In genomic region chr11:58097621-58098365, GRCm38 (mm10) we compare ENCODE assay signal across 8 mouse cellular contexts. TPM values are rescaled to one million over a fixed set of nuclear protein-coding genes. Genes with fewer than 3 reads are reported as not detected.
DNase-seq lines count a peak whose midpoint lies in the region; ATAC-seq lines count a peak whose summit lies in the region.

No protein-coding gene starts in this region.

- WGBS in hindbrain, embryonic 11.5 days: 3% methylated on average over 30 of the region's 38 CpGs
- 3% methylated on average over 32 of the region's 38 CpGs for WGBS in liver, embryonic 11.5 days
- WGBS in neural tube, embryonic 12.5 days: 4% methylated on average over 32 of the region's 38 CpGs

- DNase-seq in urinary bladder, adult 2 months (ENCODE audit: low spot score): peak; percentile 44
- DNase-seq in urinary bladder, postnatal 25 days (ENCODE audit: low spot score): no peak
- peak; percentile 75 to 76 for DNase-seq in cerebellum, postnatal 25 days
- DNase-seq in hindbrain, embryonic 11.5 days (ENCODE audit: low spot score): no peak
- no peak for DNase-seq in liver, embryonic 11.5 days (ENCODE audit: low spot score)
- DNase-seq in right cerebral cortex, postnatal 10 days (ENCODE audit: low spot score in 2 of 2): no peak
- DNase-seq in layer of hippocampus, adult 8-10 months (ENCODE audit: low spot score in 2 of 2): no peak

- H3K36me3 ChIP-seq in hindbrain, embryonic 11.5 days (ENCODE audit: control insufficient read depth, insufficient read depth, low read length): no peaks in the 10 kb centered on the region
- no peaks in the 10 kb centered on the region for H3K36me3 ChIP-seq in liver, embryonic 11.5 days (ENCODE audit: control insufficient read depth, insufficient read depth, low read length)
- no peaks in the 10 kb centered on the region for H3K36me3 ChIP-seq in neural tube, embryonic 12.5 days

- H3K9ac ChIP-seq in hindbrain, embryonic 11.5 days (ENCODE audit: low read depth, low read length): peak overlapping the region; percentile 19; the same call in 1 of the 2 replicates
- no peak overlapping the region; the same call in 1 of the 2 replicates for H3K9ac ChIP-seq in liver, embryonic 11.5 days (ENCODE audit: low read depth, low read length)
- H3K9ac ChIP-seq in neural tube, embryonic 12.5 days: peak overlapping the region; percentile 40; the same call in 1 of the 2 replicates

- H3K4me2 ChIP-seq in hindbrain, embryonic 11.5 days (replicated peaks; ENCODE audit: low read depth, low read length): peak overlapping the region; percentile 66
- H3K4me2 ChIP-seq in liver, embryonic 11.5 days: peak overlapping the region; percentile 78
- H3K4me2 ChIP-seq in neural tube, embryonic 12.5 days (replicated peaks): peak overlapping the region; percentile 71

- no peaks in the 10 kb centered on the region for H3K9me3 ChIP-seq in hindbrain, embryonic 11.5 days (ENCODE audit: control insufficient read depth, low read length)
- H3K9me3 ChIP-seq in liver, embryonic 11.5 days (ENCODE audit: control insufficient read depth, low read length): no peaks in the 10 kb centered on the region
- no peaks in the 10 kb centered on the region for H3K9me3 ChIP-seq in neural tube, embryonic 12.5 days

- H3K27ac ChIP-seq in hindbrain, embryonic 11.5 days (ENCODE audit: low read depth, low read length): no peak overlapping the region
- H3K27ac ChIP-seq in liver, embryonic 11.5 days (ENCODE audit: low read depth, low read length): no peak overlapping the region
- no peak overlapping the region for H3K27ac ChIP-seq in neural tube, embryonic 12.5 days

- no peaks in the 10 kb centered on the region; the same call in 1 of the 2 replicates for H3K27me3 ChIP-seq in hindbrain, embryonic 11.5 days (ENCODE audit: control insufficient read depth, insufficient read depth, low read length)
- peaks cover 21% of the 10 kb centered on the region for H3K27me3 ChIP-seq in liver, embryonic 11.5 days (replicated peaks; ENCODE audit: control insufficient read depth, insufficient read depth, low read length)
- peaks cover 18% of the 10 kb centered on the region; the same call in 1 of the 2 replicates for H3K27me3 ChIP-seq in neural tube, embryonic 12.5 days (replicated peaks)

- no peak for ATAC-seq in hindbrain, embryonic 11.5 days (ENCODE audit: low FRiP score)
- ATAC-seq in liver, embryonic 11.5 days (replicated peaks; ENCODE audit: low FRiP score): no peak; the same call in 1 of the 2 replicates
- ATAC-seq in neural tube, embryonic 12.5 days (ENCODE audit: low FRiP score, low read depth): peak; percentile 41; the same call in 1 of the 2 replicates

- H3K4me3 ChIP-seq in hindbrain, embryonic 11.5 days (ENCODE audit: low read depth, low read length): peak overlapping the region; percentile 34
- peak overlapping the region; percentile 53 for H3K4me3 ChIP-seq in liver, embryonic 11.5 days (ENCODE audit: low read depth, low read length)
- peak overlapping the region; percentile 27 for H3K4me3 ChIP-seq in neural tube, embryonic 12.5 days

- 0 out of 2 replicates have a peak, but pooled peaks cover 3% of the 10 kb centered on the region for H3K4me1 ChIP-seq in hindbrain, embryonic 11.5 days (replicated peaks; ENCODE audit: control insufficient read depth, insufficient read depth, low read length)
- H3K4me1 ChIP-seq in liver, embryonic 11.5 days (replicated peaks; ENCODE audit: control insufficient read depth, insufficient read depth, low read length): peaks cover 6% of the 10 kb centered on the region
- H3K4me1 ChIP-seq in neural tube, embryonic 12.5 days: peaks cover 7% of the 10 kb centered on the region; the same call in 1 of the 2 replicates

RNA-seq across cellular contexts. Expression of gene Gm12248, which starts 4.9 kb away (rescaled TPM):
- polyA plus RNA-seq in urinary bladder, adult 2 months (2012; rRNA removed): not detected in 2 replicates
- not detected in 2 replicates for polyA plus RNA-seq in hindbrain, embryonic 11.5 days (2014; fragmentation: Nextera tagmentation; extraction: Ambion mirVana)
- polyA plus RNA-seq in liver, embryonic 11.5 days (2014; fragmentation: Nextera tagmentation; extraction: Ambion mirVana): not detected in 2 replicates
- not detected in 2 replicates for polyA plus RNA-seq in neural tube, embryonic 12.5 days (2016; fragmentation: Nextera tagmentation; extraction: Ambion mirVana)
- total RNA-seq in layer of hippocampus, adult 8-10 months (2022): not detected

RNA-seq across cellular contexts. Expression of gene Cnot8, which starts 6.2 kb away (rescaled TPM):
- polyA plus RNA-seq in urinary bladder, adult 2 months (2012; rRNA removed): 68.3 and 78.0 TPM in 2 replicates
- 112 and 116 TPM in 2 replicates for polyA plus RNA-seq in hindbrain, embryonic 11.5 days (2014; fragmentation: Nextera tagmentation; extraction: Ambion mirVana)
- polyA plus RNA-seq in liver, embryonic 11.5 days (2014; fragmentation: Nextera tagmentation; extraction: Ambion mirVana): 75.7 and 77.6 TPM in 2 replicates
- polyA plus RNA-seq in neural tube, embryonic 12.5 days (2016; fragmentation: Nextera tagmentation; extraction: Ambion mirVana): 109 and 116 TPM in 2 replicates
- 10 to 100 TPM; 54.0 to 57.5 (median 55.3) TPM for total RNA-seq in layer of hippocampus, adult 8-10 months (2022)

Comparison
In these comparisons a context has a peak if more than half of its experiments do, and no peak if none do; other contexts are left out.
1. DNase-seq: peak in urinary bladder, adult 2 months (single experiment) and cerebellum, postnatal 25 days (2 of 2); none in urinary bladder, postnatal 25 days (single experiment), hindbrain, embryonic 11.5 days (single experiment), liver, embryonic 11.5 days (single experiment), right cerebral cortex, postnatal 10 days (0 of 2) and layer of hippocampus, adult 8-10 months (0 of 2).
2. Peak in every context shown above with its lines, with median percentiles within 50 percentile points of each other: H3K4me2 ChIP-seq and H3K4me3 ChIP-seq.